Mouse (Mus musculus): Measurements from ENCODE around the gene Flad1.
A peak's percentile ranks its signal among the peaks of the same experiment; 100 is the strongest.
"Not testable (repeated sequence)": the region's sequence is repeated elsewhere in the genome, so short reads cannot be mapped to it uniquely, and the experiment has no call there.

Gene Flad1

DNA sequence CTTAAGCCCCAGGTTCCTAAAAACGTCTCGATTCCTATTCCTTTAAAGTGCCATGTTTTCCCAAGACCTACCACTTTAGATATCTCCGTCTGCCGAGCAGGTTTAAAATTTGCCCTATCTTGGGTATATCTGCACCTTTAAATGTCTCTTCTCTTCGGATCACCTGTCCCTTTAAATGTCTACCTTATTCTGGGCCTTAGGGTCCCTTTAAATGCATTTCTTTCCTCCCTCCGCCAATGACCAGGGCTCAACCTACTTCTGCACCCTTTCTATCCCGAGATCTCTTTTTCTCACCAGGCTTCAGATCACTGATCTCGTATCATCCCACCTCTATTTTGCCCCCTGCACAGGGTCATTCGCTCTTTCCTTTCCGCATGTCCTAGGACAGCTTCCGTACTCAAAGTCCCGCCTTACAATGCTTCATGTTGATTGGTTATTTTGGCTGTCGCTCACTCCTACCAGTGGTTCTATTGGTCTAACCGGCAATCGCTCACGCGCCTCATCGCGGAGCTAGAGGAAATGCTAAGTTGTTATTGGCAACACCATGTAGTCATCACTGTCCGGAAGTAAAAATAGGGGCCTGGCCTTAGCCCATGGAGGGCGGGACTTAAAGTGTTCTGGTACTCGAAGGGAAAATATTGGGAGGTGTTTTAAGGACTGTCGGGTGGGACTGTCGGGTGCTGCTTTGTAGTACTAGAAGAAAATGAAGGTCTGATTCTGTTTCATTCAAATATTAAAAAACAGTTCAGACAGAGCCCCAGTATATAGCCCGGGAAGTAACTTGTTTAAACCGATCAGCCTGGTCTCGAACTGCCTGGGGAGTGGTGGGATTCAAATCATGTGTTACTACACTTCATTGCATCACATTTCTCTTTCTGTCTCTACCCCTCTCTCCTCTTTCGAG lies at the start of gene Flad1:
TSS of gene Flad1 (minus strand) at position 381 of the 904 bp plus-strand sequence.
- DNase-seq, result peak; percentile 97 to 100

DNA sequence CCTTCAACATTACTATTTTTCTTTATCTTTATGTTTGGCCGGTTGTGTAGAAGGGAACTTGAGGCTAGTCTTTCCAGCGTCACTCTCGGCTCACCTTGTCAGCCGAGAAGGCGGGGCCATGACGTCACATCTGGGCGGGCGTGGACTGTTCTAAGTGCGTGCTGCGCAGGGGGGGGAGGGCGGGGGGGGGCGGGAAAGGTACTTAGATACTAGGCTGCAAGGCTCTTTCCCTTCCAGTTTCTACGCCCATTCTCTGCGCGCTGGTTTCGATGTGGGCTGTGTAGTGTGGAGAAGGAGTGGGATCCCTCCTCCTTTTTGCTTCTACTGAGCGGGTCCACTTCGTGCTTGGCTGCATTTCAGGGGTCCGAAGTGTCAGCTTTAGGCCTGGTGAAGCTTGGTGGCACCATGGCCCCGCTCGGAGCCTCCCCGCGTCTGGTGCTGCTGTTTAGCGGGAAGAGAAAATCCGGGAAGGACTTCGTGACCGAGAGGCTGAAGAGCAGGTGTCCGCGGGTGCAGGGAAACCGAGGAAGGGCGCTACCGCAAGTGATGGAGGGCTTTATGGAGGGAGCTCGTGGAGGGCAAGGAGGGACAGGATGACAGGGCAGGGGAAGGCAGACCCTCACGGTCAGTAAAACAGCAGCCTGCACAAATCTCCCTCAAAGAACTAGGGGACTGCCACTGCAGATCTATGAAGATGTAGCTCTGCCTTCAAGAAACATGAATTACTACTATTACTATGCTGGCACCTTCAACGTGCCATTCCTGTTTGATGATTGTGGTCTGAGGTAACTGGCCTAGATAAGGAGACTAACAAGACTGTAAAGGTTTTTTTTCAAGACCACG lies 47.5 kb upstream of the Flad1 start:
- DNase-seq, result peak; percentile 91 to 97

DNA sequence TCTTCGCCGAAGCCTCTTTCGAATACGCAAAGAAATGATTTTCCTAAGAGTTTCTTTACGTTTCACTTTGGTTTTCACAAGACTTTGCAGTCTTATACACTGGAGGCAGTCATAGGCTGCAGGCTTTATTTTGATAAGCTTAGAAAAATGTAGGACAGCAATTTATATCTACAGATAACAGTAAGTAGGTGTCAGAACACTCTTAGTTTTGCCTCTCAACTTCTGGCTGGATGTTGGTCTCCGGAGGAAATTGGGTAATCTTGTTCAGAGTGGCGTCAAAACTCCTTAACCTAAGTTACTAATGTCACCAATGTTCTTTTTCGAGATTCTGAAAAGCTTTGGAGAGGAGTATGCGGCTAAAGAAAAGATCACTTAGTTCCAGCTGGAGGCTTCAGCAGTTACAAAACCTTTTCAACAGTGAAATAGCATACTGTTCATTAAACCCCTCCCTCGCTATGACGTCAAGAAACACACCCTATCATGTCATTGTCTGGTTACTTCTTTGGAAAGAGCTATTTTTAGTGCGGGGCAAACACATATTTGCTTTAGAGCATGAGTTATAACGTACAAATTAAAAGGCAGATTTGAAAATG lies 46.8 kb upstream of the Flad1 start:
- DNase-seq, result peak in 1 of 2 experiments; percentile 31

DNA sequence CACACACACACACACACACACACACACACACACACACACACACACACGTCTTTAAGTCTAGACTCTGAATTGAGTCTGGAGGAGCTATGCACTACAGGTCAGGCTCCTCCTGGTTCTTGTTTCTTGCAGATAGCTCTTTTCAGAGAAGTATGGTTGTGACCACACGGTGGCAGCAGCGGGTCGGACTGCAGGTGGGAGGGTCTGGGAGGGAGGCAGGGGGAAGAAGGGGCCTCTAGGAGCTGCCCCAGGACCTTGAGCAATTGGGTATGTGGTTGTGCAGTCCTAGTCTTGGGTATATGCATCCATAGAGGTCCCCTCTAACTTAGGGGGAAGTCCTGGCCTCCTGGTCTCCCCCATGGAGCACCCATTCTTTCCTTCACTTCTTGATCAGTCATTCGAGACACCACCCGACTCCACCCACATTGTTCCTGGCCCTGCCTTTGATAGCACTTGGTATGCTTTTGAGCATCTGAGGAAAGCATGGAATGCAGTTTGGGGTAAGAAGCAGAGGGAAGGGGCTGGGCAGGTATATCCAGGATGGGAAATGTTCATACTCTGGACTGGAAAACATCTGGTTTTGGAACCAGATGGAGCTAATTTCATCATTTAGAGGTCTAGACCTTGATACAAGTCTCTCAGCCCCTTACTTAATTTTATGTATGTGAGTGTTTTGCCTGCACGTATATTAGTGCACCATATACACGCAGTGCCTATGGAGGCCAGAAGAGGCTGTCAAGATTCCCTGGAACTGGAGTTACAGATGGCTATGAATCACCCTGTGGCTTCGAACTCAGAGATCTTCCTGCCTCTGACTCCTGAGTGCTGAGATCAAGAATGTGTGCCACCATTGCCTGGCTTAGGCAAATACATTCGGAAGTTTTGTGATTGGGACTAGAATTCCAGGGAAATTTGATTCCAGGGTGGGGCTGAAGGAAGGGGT lies 45.3 kb upstream of the Flad1 start:
- DNase-seq, result peak; percentile 67 to 84

DNA sequence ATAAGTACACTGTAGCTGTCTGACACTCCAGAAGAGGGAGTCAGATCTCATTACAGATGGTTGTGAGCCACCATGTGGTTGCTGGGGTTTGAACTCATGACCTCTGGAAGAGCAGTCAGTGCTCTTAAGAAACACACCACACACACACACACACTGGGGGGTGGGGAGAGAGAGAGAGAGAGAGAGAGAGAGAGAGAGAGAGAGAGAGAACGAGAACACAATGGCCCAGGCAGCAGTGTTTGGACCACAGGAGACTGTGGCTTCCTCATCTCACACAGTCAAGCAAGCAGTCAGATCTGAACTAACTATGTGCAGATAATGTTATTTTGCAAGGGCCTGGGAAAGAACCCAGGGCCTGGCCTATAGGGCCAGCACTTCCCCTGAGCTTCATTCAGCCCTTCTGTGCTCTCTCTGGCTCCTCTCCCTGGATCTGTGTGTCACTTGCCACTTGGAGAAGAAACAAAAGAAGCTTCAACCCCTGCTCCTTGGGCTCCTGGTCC lies 44.2 kb upstream of the Flad1 start:
- no peak for DNase-seq

DNA sequence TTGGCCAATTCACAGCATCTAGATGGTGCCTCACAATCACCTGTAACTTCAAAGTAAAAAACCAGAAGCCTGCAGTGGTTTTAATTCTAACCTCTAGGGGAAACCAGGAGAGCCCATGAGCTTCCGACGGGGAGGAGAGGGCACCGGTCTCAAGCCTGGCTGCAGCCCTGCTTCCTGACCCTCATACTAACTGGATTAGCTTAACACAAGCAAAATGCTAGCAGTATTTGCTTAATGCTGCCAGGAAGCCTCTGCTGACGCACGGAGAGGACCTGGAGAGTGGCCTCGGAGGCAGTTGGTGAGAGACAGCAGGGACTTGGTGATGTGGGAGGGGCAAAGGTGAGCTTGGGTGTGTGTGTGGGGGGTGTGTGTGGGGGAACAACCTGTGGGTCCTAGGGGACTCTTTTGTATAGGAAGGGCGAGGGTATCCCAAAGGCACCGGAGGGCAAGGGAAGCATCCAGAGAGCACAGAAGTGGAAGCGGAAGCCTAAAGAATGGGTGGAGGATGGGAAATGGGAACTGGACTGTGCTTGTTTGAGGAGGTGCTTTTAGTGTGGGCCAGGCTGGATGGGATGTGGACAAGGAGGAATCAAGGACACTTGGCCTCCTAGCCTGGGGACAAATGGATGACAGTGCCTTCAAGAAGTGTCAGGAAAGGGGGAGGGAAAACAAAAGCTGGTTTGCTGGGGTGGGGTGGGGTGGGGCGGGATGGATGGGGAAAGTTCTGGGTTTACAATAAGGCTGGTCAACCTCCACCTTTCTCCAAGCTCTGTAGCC lies 42.9 kb upstream of the Flad1 start, which contains the start of gene Pmvk:
TSS of gene Pmvk (plus strand) at position 141 of the 777 bp plus-strand sequence.
- DNase-seq, result no peak

DNA sequence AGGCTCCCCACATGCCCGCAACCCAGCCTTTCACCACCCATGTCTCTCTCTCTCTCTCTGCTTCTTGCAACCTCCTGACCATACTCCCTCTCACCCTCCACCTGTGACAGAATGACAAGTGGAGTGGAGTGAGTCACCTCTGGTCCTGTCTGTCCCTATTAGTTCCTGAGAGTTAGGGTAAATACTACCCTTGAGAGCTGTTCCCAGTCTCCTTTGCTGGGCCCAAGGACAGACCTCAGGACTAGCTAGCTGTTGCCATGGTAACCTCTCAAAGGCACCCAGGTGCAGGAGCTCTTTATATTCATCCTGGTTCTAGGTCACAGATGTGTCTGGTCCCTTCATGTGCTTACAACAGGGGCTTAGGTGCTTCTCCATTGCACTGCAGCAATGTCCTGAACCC lies 40.2 kb upstream of the Flad1 start:
- DNase-seq, result no peak

DNA sequence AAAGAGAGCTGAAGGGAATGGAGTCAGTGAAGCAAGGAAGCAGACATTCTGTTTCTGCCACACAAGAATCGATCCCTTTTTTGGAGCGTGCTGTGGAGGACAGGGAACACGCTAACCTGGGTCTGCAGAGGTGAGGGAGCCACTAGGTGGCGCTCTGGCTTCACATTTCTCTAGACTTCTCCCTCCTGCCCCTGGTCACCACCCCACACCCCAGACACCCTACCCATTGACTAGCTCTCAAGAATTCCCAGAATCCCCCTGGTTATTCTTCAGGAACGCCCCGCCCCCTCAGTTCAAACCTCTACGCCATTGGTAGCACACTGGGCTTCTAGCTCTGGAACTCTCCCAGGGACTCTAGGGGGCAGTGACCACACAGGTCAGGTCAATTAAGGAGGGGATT lies 37.9 kb upstream of the Flad1 start:
- DNase-seq, result peak; percentile 83 to 88

DNA sequence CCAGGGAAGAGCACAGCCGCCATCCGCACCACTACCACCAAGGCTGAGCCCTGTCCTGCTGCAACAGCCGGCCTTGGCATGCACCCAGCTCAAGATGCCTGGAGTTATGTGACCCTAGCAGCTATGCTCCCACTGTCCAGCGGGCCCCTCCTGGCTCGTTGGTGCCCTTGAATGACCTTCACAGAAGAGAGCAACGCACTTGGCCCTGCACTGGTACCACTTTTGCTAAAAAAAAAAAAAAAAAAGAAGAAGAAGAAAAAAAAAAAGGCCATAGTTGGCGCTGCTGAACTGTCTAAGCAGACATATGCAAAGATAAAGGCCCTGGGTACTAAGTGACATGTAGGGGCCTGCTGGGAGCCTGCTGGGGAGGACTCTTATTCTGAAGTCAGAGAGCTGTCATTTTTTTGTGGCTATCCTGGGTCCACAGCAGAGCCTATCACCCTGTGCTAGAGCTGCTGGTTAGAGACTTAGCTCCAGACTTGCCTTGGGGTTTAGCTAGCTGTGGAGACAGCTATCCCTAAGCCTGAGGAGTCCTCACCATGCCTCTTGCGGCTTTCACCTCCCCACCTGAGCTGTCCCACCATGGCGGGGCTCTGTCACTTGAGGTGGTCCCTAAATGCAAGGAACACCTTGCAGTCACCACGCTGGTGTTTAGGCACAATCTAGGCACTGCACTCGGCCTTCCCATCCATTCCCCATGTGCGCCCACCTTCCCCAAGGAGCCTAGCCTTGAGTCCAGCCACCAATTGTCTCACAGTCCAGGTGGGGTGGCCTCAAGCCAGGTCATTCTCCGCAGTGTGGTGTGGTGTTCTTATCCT lies 37.3 kb upstream of the Flad1 start:
- DNase-seq, result peak; percentile 26 to 62

DNA sequence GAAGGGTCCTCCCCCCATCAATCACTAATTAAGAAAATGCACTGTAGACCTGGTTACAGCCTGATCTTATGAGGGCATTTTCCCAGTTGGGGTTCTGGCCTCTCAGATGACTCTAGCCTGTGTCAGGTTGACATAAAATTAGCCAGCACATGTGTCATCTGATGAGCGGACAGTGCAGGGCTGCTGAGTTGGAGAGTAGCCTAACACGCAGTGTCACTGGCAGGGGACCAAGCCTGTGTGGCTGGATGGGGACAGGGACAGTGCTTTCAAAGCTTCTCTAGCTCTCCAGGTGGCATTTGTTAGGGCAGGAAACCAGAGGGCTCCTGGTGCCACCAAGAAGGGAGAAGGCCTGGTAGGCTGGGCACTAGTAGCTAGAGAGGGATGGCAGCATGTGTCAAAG lies 29.0 kb upstream of the Flad1 start:
- no peak for DNase-seq

DNA sequence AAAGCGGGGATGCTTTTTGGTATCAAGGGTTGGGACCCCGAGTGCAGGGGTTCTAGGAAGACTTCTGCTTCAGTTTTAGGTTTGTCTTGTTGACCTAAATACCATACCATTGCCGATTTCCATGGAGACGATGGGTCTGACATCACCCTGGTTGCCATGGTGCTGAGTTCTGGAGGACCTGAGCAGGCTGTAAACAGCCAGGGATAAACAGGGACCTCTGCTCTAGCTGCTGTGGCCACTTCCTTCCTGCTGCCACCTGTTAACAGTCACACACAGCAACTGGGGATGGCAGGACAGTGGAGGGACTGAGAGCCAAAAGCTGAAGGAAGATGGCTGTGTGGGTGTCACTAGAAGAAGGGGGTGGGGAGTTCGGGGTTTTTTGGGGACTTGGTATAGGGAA lies 25.6 kb upstream of the Flad1 start:
- no peak for DNase-seq

DNA sequence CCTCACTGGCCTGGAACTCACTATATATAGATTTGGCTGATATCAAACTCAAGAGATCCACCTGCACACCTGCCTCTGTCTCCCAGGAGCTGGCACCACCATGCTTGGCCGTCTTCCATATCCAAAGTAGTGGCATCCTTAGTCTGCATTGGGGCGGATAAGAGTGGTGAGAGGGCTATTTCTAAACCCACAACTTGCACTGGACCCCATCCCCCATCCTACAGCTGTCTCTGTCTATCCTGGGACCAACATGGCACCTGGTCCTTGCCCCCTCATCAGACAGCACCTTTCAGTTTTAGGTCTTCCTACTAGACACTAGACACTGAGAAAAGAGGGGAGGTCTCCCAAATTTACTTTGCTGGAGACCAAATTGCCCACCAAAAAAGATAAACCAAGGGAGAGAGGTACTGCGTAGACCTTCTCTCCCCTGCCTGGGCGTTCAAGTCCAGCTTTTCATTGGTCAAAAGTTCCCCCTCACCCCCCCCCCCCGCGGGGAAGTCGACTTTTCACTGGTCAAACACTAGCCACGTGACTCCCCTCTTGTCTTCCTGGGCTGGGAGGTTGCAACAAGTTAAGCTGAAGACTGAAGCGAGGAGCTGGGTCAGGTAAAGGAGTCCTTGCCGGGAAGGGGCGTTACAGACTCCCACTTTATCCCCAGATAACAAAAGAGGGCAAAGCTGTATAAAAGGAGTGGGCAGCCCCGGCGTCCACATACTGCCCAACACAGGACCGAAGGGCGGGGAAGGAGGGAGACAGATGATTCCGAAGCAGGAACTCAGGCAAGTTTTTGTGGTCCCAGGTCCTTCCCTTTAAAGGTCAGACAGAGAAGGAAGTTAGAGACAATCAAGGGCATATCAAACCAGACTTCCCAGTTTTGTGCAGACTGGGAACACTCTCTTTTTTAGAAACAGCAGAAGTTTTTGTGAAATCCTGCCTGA lies 24.8 kb upstream of the Flad1 start, which contains the start of gene Pbxip1:
TSS of gene Pbxip1 (plus strand) at position 531 of the 938 bp plus-strand sequence.
- DNase-seq, result no peak

DNA sequence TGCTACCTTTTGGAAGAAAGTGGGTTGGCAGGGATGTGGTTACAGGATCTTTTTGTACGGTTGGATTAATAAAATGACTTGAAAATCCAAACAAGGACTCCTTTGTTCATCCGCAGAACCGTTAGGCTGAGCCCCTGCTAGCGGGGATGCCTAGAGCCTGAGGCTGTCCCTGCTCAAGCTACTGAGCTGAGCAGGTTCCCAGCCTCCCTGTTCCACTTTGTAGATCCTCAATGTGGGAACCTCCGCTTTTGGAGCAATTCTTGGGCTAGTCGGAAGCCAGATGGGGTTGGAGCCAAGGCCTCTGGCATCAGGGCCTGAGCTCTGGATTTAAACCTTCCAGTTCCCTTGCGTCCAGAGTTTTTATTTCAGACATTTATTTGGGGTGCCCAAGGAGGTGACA lies 23.4 kb upstream of the Flad1 start:
- DNase-seq, result no peak

DNA sequence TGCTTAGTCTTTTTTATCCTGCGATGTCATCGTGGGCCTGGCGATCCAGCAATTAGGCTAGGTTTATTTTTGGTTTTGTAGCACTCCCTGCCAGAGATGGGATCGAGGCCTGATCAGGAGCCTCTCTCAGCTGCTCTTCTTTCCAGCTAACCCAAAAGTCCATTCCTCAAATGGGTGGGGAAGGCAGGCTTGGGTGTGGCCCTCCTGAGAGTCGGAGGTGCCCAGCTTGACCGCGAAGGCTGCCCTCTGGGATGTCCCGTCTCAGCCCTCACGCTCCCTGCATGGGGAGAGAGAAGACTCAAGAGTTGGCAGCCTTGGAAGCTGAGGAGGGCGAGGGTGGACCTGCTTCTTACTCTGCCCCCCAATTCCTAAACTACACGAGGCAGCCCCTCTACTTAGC lies 22.9 kb upstream of the Flad1 start:
- DNase-seq, result no peak

DNA sequence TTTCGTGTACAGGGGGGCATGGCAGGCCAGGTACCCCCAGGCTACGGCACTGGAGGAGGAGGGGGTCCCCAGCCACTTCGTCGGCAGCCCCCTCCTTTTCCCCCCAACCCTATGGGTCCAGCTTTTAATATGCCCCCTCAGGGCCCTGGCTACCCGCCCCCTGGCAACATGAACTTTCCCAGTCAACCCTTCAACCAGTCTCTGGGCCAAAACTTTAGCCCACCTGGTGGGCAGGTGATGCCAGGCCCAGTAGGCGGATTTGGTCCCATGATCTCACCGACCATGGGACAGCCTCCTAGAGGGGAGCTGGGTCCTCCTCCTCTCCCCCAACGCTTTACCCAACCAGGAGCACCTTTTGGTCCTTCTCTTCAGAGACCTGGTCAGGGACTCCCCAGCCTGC lies 20.9 kb upstream of the Flad1 start:
- no peak for DNase-seq

DNA sequence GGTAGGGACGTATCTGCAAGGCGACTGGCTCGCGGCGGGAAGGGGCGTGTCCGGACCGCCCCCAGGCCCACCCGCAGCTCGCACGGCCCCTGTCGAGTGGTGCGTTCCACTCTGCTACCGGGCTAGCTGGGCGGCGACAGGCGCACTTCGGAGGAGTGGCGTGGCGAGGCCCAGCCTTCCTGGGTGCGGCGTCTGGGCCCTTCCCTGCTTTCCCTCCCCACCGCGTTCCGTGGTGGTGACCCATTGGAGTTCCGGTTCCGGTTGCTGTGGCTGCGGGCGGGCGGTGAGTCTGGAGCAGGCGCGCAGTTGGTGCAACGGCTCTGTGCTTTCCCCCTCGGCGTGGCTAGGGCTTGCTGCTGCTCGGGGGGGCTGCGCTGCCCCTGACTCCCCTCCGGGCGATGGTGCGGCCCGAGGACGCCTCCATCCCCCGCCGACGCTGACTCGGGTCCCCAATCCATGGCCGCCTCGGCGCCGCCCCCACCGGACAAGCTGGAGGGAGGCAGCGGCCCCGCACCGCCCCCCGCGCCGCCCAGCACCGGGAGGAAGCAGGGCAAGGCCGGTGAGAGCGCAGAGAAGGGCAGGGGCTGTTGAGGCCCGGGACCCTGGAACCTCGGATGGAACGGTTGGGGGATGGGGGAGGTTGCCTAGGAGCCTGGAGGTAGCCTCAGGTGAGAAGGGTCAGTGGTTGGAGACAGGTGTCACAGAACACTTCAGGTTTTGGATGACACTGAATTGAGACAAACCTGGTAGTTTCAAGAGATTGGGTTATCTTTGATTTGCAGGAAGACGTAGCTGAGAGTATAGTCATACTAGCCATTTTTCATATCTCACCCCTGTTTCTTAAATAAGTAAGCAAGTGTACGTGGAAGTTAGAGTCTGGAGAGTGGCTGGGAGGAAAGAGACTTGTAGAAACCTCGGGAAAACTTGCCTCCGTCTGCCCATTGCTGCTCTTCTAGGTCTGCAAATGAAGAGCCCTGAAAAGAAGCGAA lies 18.8 kb upstream of the Flad1 start, which contains the start of gene Pygo2:
TSS of gene Pygo2 (plus strand) at position 44 of the 989 bp plus-strand sequence.
- peak; percentile 92 to 95 for DNase-seq

DNA sequence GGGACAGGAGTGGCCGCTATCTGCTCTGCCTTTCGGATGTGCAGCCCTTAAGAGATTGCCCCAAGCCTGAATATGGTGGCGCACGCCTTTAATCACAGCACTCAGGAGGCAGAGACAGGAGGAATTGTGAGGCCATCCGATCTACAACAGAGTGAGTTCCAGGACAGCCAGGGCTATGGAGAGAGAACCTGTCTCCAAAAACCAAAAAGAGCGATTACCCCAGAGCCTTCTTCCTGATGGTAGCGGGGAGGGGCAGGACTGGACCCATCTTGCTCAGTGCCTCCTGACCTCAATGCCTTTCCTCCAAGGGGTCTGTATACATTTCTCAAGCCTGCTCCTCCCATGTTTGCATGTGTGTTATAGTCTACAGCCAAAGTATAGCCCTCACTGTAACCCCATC lies 17.4 kb upstream of the Flad1 start:
- DNase-seq, result not testable (repeated sequence)
